23 mouse cellular contexts compared by ENCODE assay signal in the genomic region with DNA sequence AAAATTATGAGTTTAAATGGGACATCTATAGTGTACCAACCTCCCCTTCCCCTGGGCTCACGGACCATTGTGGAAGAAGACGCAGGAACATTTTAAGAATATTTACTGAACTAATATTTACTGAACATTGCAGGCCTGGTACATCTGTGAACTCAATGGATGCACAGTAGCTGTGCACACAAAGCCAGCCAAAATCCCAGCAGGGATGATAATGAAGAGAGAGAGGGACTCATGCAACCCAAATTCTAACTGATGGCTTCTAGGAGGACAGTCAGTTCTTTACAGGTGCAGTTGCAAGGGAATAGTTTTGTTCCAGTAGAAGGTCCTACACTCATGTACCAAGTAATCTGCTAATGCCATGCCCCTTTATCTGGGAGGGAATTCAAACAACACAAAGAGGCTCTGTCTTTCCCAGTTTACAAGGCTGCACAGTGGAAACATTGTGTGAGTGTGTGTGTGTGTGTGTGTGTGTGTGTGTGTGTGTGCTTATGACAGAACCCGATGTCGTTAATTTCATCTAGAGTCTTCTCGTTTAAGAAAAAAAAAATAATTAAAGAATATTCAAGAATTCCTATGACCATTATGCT.
DNase-seq lines count a peak whose midpoint lies in the region; TF ChIP-seq lines count a peak whose summit lies in the region.
"Had no signal": no experiment of that assay in that cellular context is flagged by ENCODE, and none has a peak within 500 bp of the region (broad histone marks: within the 10 kb centered on the region; RNA-seq: fewer than 3 reads in every experiment).

No protein-coding gene starts in this region.

- no peak for TF ChIP-seq CTCF in layer of hippocampus, adult 2 months (conservative IDR thresholded peaks at IDR 0.05)
- TF ChIP-seq CTCF in cortical plate, adult 2 months (IDR thresholded peaks at IDR 0.05; ENCODE audit: extremely low read depth, insufficient read depth, low read length): no peak

- H3K4me3 ChIP-seq in layer of hippocampus, adult 2 months: no peak overlapping the region
- no peak overlapping the region for H3K4me3 ChIP-seq in cortical plate, adult 2 months (ENCODE audit: insufficient read depth, low read length)
- H3K4me3 ChIP-seq: forebrain, embryonic 10.5 days; forebrain, embryonic 13.5 days; heart, embryonic 12.5 days; heart, embryonic 15.5 days; hindbrain, embryonic 10.5 days; hindbrain, embryonic 13.5 days had no signal

- 0 out of 2 replicates have a peak overlapping the region, but pooled peaks have one; percentile 53 for H3K27ac ChIP-seq in layer of hippocampus, adult 2 months
- 0 out of 2 replicates have a peak overlapping the region, but pooled peaks have one; percentile 45 for H3K27ac ChIP-seq in cortical plate, adult 2 months (ENCODE audit: insufficient read depth, low read length)
- H3K27ac ChIP-seq: forebrain, embryonic 10.5 days; forebrain, embryonic 13.5 days; heart, embryonic 15.5 days; hindbrain, embryonic 10.5 days; hindbrain, embryonic 13.5 days had no signal

- peak; percentile 37 to 51 for DNase-seq in cerebellum, postnatal 14 days
- no peak for DNase-seq in cerebellum, adult 9-11 months
- no peak for DNase-seq in layer of hippocampus, adult 2 months (ENCODE audit: low spot score in 2 of 2)
- no peak for DNase-seq in layer of hippocampus, postnatal 36 days
- peak; percentile 1 for DNase-seq in right cerebral cortex, adult 18-20 months
- DNase-seq in right cerebral cortex, postnatal 36 days (ENCODE audit: low spot score in 2 of 2): no peak
- DNase-seq in kidney, adult 18-20 months: no peak
- DNase-seq: adrenal gland, postnatal 10 days; adrenal gland, postnatal 36 days; B cell, adult 2 months; cerebellum, adult 11 months; cerebellum, adult 2 months; gastrocnemius, postnatal 25 days; heart, adult 18-20 months; heart, postnatal 10 days; heart, postnatal 36 days had no signal

- no peak for TF ChIP-seq POLR2A in cortical plate, adult 2 months (IDR thresholded peaks at IDR 0.05; ENCODE audit: extremely low read depth, insufficient read depth, low read length)

- no peaks in the 10 kb centered on the region for H3K4me1 ChIP-seq in cortical plate, adult 2 months (ENCODE audit: control insufficient read depth, insufficient read depth, low read length)
- H3K4me1 ChIP-seq: forebrain, embryonic 10.5 days; forebrain, embryonic 13.5 days; heart, embryonic 12.5 days; heart, embryonic 15.5 days; hindbrain, embryonic 10.5 days; hindbrain, embryonic 13.5 days had no signal

Comparison
In these comparisons a context has a peak if more than half of its experiments do, and no peak if none do; other contexts are left out.
1. DNase-seq: peak in cerebellum, postnatal 14 days (2 of 2) and right cerebral cortex, adult 18-20 months (single experiment); none in cerebellum, adult 9-11 months (single experiment), layer of hippocampus, adult 2 months (0 of 2), layer of hippocampus, postnatal 36 days (0 of 2), right cerebral cortex, postnatal 36 days (0 of 2) and kidney, adult 18-20 months (single experiment).